Mouse (Mus musculus) liver, adult 2 months (tissue): Measurements from ENCODE around the gene Il31ra. TPM values are rescaled to one million over a fixed set of nuclear protein-coding genes. Genes with fewer than 3 reads are reported as not detected.

ENCODE experiments used
- DNase-seq: peaks from one replicate; pipeline ENCODE4 v3.0.0-alpha.2; 2011; ENCODE audit warnings: low read depth, low spot score; ENCODE audit errors: extremely low read depth
- H3K27ac ChIP-seq: fragments of 200-500 bp; replicated peaks from 2 replicates; pipeline ENCODE4 v1.5.1; 2012; ENCODE audit warnings: low read depth, mild to moderate bottlenecking, control low read depth, inconsistent platforms, low read length; ENCODE audit not compliant: insufficient read depth
- H3K27me3 ChIP-seq: fragments of 200-500 bp; 2 replicates; pipeline ENCODE4 v1.6.1; 2012; ENCODE audit warnings: mild to moderate bottlenecking, moderate library complexity, low read length, inconsistent platforms; ENCODE audit not compliant: control insufficient read depth, insufficient read depth
- H3K36me3 ChIP-seq: fragments of 200-500 bp; 2 replicates; pipeline ENCODE4 v1.6.1; 2012; ENCODE audit warnings: low read length, inconsistent platforms; ENCODE audit not compliant: control insufficient read depth, insufficient read depth
- H3K4me1 ChIP-seq: fragments of 200-500 bp; 2 replicates; pipeline ENCODE4 v1.6.1; 2011; ENCODE audit warnings: low read length; ENCODE audit not compliant: control insufficient read depth, insufficient read depth
- H3K4me3 ChIP-seq: fragments of 200-500 bp; 2 replicates; pipeline ENCODE4 v1.5.1; 2011; ENCODE audit warnings: low read depth, mild to moderate bottlenecking, control low read depth, low read length, moderate library complexity; ENCODE audit not compliant: insufficient read depth
- H3K79me2 ChIP-seq: fragments of 200-500 bp; 2 replicates; pipeline ENCODE4 v1.6.1; 2012; ENCODE audit warnings: inconsistent platforms, mild to moderate bottlenecking, low read length, moderate library complexity; ENCODE audit not compliant: control insufficient read depth, insufficient read depth
- H3K9ac ChIP-seq: fragments of 200-500 bp; 2 replicates; pipeline ENCODE4 v1.6.1; 2012; ENCODE audit warnings: low read depth, mild to moderate bottlenecking, control low read depth, inconsistent platforms, low read length
- CTCF ChIP-seq: fragments of 200-500 bp; IDR thresholded peaks from 2 replicates; pipeline ENCODE4 v1.5.1; 2011; ENCODE audit warnings: low read depth, low read length, control low read depth
- POLR2A ChIP-seq: fragments of 200-500 bp; IDR thresholded peaks from 2 replicates; pipeline ENCODE4 v1.6.1; 2011; ENCODE audit warnings: low read length, control low read depth; ENCODE audit not compliant: insufficient read depth; ENCODE audit errors: extremely low read depth
- WGBS: fragments of 180-500 bp; shearing (Covaris S2); methylation state at CpG from one replicate; pipeline ENCODE4 v1.1.7; 2018; 5-methylcytosine and 5-hydroxymethylcytosine counted together
- polyA plus RNA-seq: library from polyadenylated mRNA; depleted of rRNA; stranded (reverse); fragments of >200 nt; gene quantifications from 2 replicates; pipeline ENCODE4 v1.2.3, GENCODE M21; 2012
- total RNA-seq: library from RNA; depleted of rRNA; stranded (reverse); fragments of >200 nt; gene quantifications from 2 replicates; pipeline ENCODE4 v1.2.3, GENCODE M21; 2014

Il31ra gene
- total and polyA plus RNA-seq, 2 experiments: not detected

DNA sequence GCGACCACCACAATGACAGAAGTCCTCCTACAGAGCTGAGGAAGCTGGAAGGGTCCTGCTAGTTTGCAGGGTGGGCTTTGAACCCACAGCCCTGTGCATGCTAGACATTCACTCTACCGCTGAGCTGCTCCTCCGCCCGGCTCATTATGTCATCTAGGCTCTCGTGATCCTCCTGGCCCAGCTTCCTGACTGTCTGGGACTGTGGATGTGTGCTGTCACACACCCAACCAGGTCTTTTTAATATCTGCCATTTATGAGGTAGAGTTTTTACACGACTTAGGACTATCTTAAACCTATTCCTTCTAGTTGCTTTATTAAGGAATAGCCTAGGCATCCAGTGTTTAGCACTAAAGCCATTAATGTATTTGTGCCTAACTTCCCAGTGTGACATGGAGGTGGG, 88.7 kb downstream of the Il31ra start:
- Histone ChIP-seq H3K27ac (no peak overlapping the region), H3K9ac (no peak overlapping the region), H3K36me3 (peaks cover 52% of the 10 kb centered on the region), H3K4me3 (no peak overlapping the region), H3K4me1 (peaks cover 4% of the 10 kb centered on the region; the same call in 1 of the 2 replicates), H3K27me3 (no peaks in the 10 kb centered on the region), H3K79me2 (no peaks in the 10 kb centered on the region)
- TF ChIP-seq POLR2A: no peak
- no peak for DNase-seq
- 86% methylated on average over 6 of the region's 6 CpGs for WGBS

GRCm38 (mm10) chr13:112503846-112504245, 90.3 kb downstream of the Il31ra start:
- TF ChIP-seq POLR2A (no peak), CTCF (no peak)
- H3K4me3 ChIP-seq: no peak overlapping the region
- DNase-seq: no peak
- H3K36me3 ChIP-seq: peaks cover 63% of the 10 kb centered on the region
- H3K4me1 ChIP-seq: peaks cover 6% of the 10 kb centered on the region; the same call in 1 of the 2 replicates
- no peaks in the 10 kb centered on the region for H3K79me2 ChIP-seq
- H3K27ac ChIP-seq: no peak overlapping the region
- no peak overlapping the region for H3K9ac ChIP-seq
- WGBS: 91% methylated on average over 13 of the region's 13 CpGs
- no peaks in the 10 kb centered on the region for H3K27me3 ChIP-seq

GRCm38 (mm10) chr13:112500466-112500865, 93.7 kb downstream of the Il31ra start:
- H3K4me3 ChIP-seq: no peak overlapping the region
- H3K79me2 ChIP-seq: no peaks in the 10 kb centered on the region
- H3K27me3 ChIP-seq: no peaks in the 10 kb centered on the region
- WGBS: 20% methylated on average over 9 of the region's 9 CpGs
- peaks cover 73% of the 10 kb centered on the region for H3K36me3 ChIP-seq
- peak; percentile 69 for DNase-seq
- peak overlapping the region; percentile 66 for H3K27ac ChIP-seq
- peaks cover 6% of the 10 kb centered on the region; the same call in 1 of the 2 replicates for H3K4me1 ChIP-seq
- no peak overlapping the region for H3K9ac ChIP-seq
- TF ChIP-seq CTCF (no peak), POLR2A (no peak)

- no peak overlapping the region for H3K27ac ChIP-seq
- no peak overlapping the region for H3K9ac ChIP-seq
- H3K27me3 ChIP-seq: no peaks in the 10 kb centered on the region
- WGBS: 18% methylated on average over 4 of the region's 4 CpGs
- DNase-seq: peak; percentile 81
- no peaks in the 10 kb centered on the region for H3K79me2 ChIP-seq
- peaks cover 6% of the 10 kb centered on the region; the same call in 1 of the 2 replicates for H3K4me1 ChIP-seq
- no peak for TF ChIP-seq CTCF
- H3K4me3 ChIP-seq: no peak overlapping the region
- peaks cover 74% of the 10 kb centered on the region for H3K36me3 ChIP-seq
Measured at GRCm38 (mm10) chr13:112500027-112500426, 94.1 kb downstream of the Il31ra start.

DNA sequence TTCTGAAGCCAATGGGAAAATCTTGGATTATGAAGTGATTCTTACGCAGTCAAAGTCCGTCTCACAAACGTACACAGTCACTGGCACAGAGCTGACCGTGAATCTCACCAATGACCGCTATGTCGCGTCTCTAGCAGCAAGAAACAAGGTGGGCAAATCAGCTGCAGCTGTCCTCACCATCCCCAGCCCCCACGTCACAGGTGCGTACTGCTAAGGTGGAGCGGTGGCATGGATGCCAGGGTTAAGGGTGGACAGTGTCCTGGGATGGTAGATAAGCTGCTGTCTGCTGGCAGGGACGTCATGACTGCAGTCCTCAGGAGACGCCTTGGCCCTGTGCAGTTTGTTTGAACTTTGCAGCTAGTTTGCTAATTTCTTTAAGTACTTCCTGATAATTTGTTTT, 99.6 kb downstream of the Il31ra start:
- TF ChIP-seq CTCF: no peak
- no peak for TF ChIP-seq POLR2A
- no peak overlapping the region for H3K9ac ChIP-seq
- no peaks in the 10 kb centered on the region for H3K79me2 ChIP-seq
- DNase-seq: no peak
- WGBS: 92% methylated on average over 12 of the region's 12 CpGs
- no peaks in the 10 kb centered on the region for H3K27me3 ChIP-seq
- H3K4me3 ChIP-seq: no peak overlapping the region
- H3K27ac ChIP-seq: no peak overlapping the region
- H3K4me1 ChIP-seq: peaks cover 4% of the 10 kb centered on the region; the same call in 1 of the 2 replicates
- H3K36me3 ChIP-seq: peaks cover 65% of the 10 kb centered on the region

GRCm38 (mm10) chr13:112492285-112492678, 101.9 kb downstream of the Il31ra start:
- Histone ChIP-seq H3K36me3 (peaks cover 68% of the 10 kb centered on the region), H3K4me1 (peaks cover 4% of the 10 kb centered on the region; the same call in 1 of the 2 replicates), H3K27me3 (no peaks in the 10 kb centered on the region), H3K79me2 (no peaks in the 10 kb centered on the region), H3K9ac (no peak overlapping the region), H3K27ac (no peak overlapping the region), H3K4me3 (no peak overlapping the region)
- 77% methylated on average over 1 of the region's 1 CpGs for WGBS
- TF ChIP-seq CTCF: no peak
- no peak for TF ChIP-seq POLR2A
- DNase-seq: no peak
